Mouse (Mus musculus) heart, adult 2 months (tissue): ENCODE results near the gene Nuak2. TPM values are rescaled to one million over a fixed set of nuclear protein-coding genes. Genes with fewer than 3 reads are reported as not detected.
"Not testable (repeated sequence)": the region's sequence is repeated elsewhere in the genome, so short reads cannot be mapped to it uniquely, and the experiment has no call there.

Source experiments
- DNase-seq, 2 experiments: peaks; one replicate each; pipeline ENCODE4 v3.0.0; 2021
- H3K27ac ChIP-seq: fragments of 200-600 bp; 2 replicates; pipeline ENCODE4 v1.8.1; 2022
- H3K27me3 ChIP-seq: fragments of 200-500 bp; 2 replicates; pipeline ENCODE4 v1.6.1; 2012; ENCODE audit warnings: mild to moderate bottlenecking, low read length, inconsistent platforms, mixed read lengths; ENCODE audit not compliant: control insufficient read depth, insufficient read depth
- H3K36me3 ChIP-seq: fragments of 200-500 bp; 2 replicates; pipeline ENCODE4 v1.6.1; 2012; ENCODE audit warnings: low read length, inconsistent platforms; ENCODE audit not compliant: control insufficient read depth, insufficient read depth
- H3K4me1 ChIP-seq: fragments of 200-500 bp; 2 replicates; pipeline ENCODE4 v1.6.1; 2011; ENCODE audit warnings: low read length; ENCODE audit not compliant: control insufficient read depth, insufficient read depth
- H3K4me3 ChIP-seq: fragments of 200-600 bp; 2 replicates; pipeline ENCODE4 v1.8.1; 2022
- H3K79me2 ChIP-seq: fragments of 200-500 bp; replicated peaks from 2 replicates; pipeline ENCODE4 v1.6.1; 2012; ENCODE audit warnings: mild to moderate bottlenecking, inconsistent platforms, low read length, moderate library complexity, mixed read lengths; ENCODE audit not compliant: control insufficient read depth, insufficient read depth
- H3K9ac ChIP-seq: fragments of 200-500 bp; 2 replicates; pipeline ENCODE4 v1.6.1; 2012; ENCODE audit warnings: low read depth, mild to moderate bottlenecking, control low read depth, inconsistent platforms, low read length, mixed read lengths
- CTCF ChIP-seq: fragments of 200-600 bp; IDR thresholded peaks from 2 replicates; pipeline ENCODE4 v1.8.1; 2022; ENCODE audit warnings: antibody characterized with exemption, mild to moderate bottlenecking, moderate library complexity
- EP300 ChIP-seq: fragments of 200-500 bp; IDR thresholded peaks from 2 replicates; pipeline ENCODE4 v1.6.1; 2011; ENCODE audit warnings: low read depth, low read length, control low read depth; ENCODE audit not compliant: insufficient read depth
- POLR2A ChIP-seq: fragments of 200-500 bp; IDR thresholded peaks from 2 replicates; pipeline ENCODE4 v1.6.1; 2011; ENCODE audit warnings: mild to moderate bottlenecking, low read depth, low read length, control low read depth; ENCODE audit not compliant: insufficient read depth
- WGBS: fragments of 180-500 bp; shearing (Covaris S2); methylation state at CpG from one replicate; pipeline ENCODE4 v1.1.7; 2018; 5-methylcytosine and 5-hydroxymethylcytosine counted together
- intact Hi-C: fragments of 180-260 bp; cut with DNase I; formaldehyde crosslinking; loops from one replicate; pipeline ENCODE4 v1.15.1; 2025
- polyA plus RNA-seq: library from polyadenylated mRNA; depleted of rRNA; stranded (reverse); fragments of >200 nt; gene quantifications from 2 replicates; pipeline ENCODE4 v1.2.3, GENCODE M21; 2012
- total RNA-seq, 2 experiments: library from RNA; stranded (reverse); gene quantifications; 2 replicates each; pipeline ENCODE4 v1.2.3; 2021

Nuak2 gene
- total and polyA plus RNA-seq, 3 experiments, result 2.8 to 4.3 (median 4.1) TPM

GRCm38 (mm10) chr1:132277124-132277523, 38.8 kb upstream of the Nuak2 start:
- no peak overlapping the region for H3K9ac ChIP-seq
- intact Hi-C loops, result no loop called here

DNA sequence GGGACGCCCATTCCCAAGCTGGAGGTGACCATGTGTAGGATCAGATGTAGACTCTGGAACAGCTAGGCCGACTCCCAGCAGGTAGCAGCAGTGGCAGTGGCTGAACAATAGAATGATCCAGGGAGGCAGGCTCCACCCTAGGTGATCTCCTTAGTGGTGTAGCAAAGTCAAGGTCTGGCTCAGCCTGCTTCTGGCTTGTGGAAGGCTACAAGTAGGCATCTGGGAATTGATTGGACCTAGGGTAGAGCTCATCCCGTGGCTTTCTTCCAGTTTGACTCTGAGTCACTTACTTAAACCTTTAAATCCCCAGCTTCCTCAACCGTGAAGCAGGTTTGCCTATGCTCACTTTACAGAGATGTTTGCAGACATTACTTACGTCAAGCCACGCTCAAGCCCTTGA, 35.3 kb upstream of the Nuak2 start:
- H3K79me2 ChIP-seq, H3K27me3 ChIP-seq, DNase-seq, H3K36me3 ChIP-seq, H3K9ac ChIP-seq, H3K4me1 ChIP-seq, intact Hi-C loops, H3K27ac ChIP-seq, H3K4me3 ChIP-seq: not testable (repeated sequence)
- WGBS, result 76% methylated on average over 6 of the region's 6 CpGs

More at GRCm38 (mm10) chr1:132277124-132277523, 38.8 kb upstream of the Nuak2 start:
- no peak overlapping the region for H3K27ac ChIP-seq
- DNase-seq, result no peak
- H3K36me3 ChIP-seq, result no peaks in the 10 kb centered on the region
- H3K79me2 ChIP-seq, result no peaks in the 10 kb centered on the region
- no peaks in the 10 kb centered on the region for H3K27me3 ChIP-seq
- H3K4me3 ChIP-seq, result no peak overlapping the region
- no peak for TF ChIP-seq CTCF
- no peak for TF ChIP-seq POLR2A
- TF ChIP-seq EP300, result no peak
- WGBS, result 51% methylated on average over 6 of the region's 6 CpGs
- H3K4me1 ChIP-seq, result no peaks in the 10 kb centered on the region

- Histone ChIP-seq H3K4me1 (no peaks in the 10 kb centered on the region), H3K27me3 (no peaks in the 10 kb centered on the region), H3K9ac (no peak overlapping the region), H3K27ac (no peak overlapping the region), H3K36me3 (no peaks in the 10 kb centered on the region), H3K79me2 (no peaks in the 10 kb centered on the region), H3K4me3 (no peak overlapping the region)
- no peak for DNase-seq
- intact Hi-C loops, result no loop called here
- 48% methylated on average over 8 of the region's 8 CpGs for WGBS
- TF ChIP-seq CTCF (no peak), POLR2A (no peak), EP300 (no peak)
These were observed 34.3 kb upstream of the Nuak2 start for GRCm38 (mm10) chr1:132281523-132282176.

GRCm38 (mm10) chr1:132282177-132282536, 33.8 kb upstream of the Nuak2 start:
- TF ChIP-seq CTCF (no peak), POLR2A (no peak), EP300 (no peak)
- Histone ChIP-seq H3K9ac (no peak overlapping the region), H3K4me3 (no peak overlapping the region), H3K4me1 (no peaks in the 10 kb centered on the region), H3K36me3 (no peaks in the 10 kb centered on the region), H3K27ac (no peak overlapping the region), H3K27me3 (no peaks in the 10 kb centered on the region), H3K79me2 (no peaks in the 10 kb centered on the region)
- intact Hi-C loops, result no loop called here
- no peak for DNase-seq
- 91% methylated on average over 2 of the region's 2 CpGs for WGBS

- H3K9ac ChIP-seq, result no peak overlapping the region
- DNase-seq, result no peak
- H3K27me3 ChIP-seq, result no peaks in the 10 kb centered on the region
- no peak overlapping the region for H3K4me3 ChIP-seq
- intact Hi-C loops, result no loop called here
- H3K27ac ChIP-seq, result no peak overlapping the region
- H3K36me3 ChIP-seq, result no peaks in the 10 kb centered on the region
- no peaks in the 10 kb centered on the region for H3K79me2 ChIP-seq
- TF ChIP-seq EP300 (no peak), POLR2A (no peak), CTCF (no peak)
- peaks cover 4% of the 10 kb centered on the region; the same call in 1 of the 2 replicates for H3K4me1 ChIP-seq
- 82% methylated on average over 13 of the region's 13 CpGs for WGBS
These were observed 32.9 kb upstream of the Nuak2 start for GRCm38 (mm10) chr1:132283018-132283417.

GRCm38 (mm10) chr1:132286735-132287134, 29.2 kb upstream of the Nuak2 start:
- Histone ChIP-seq H3K4me3 (no peak overlapping the region), H3K27ac (no peak overlapping the region), H3K79me2 (no peaks in the 10 kb centered on the region), H3K9ac (no peak overlapping the region), H3K27me3 (no peaks in the 10 kb centered on the region), H3K4me1 (peaks cover 4% of the 10 kb centered on the region; the same call in 1 of the 2 replicates), H3K36me3 (no peaks in the 10 kb centered on the region)
- no peak for DNase-seq
- 61% methylated on average over 1 of the region's 1 CpGs for WGBS
- intact Hi-C loops, result no loop called here
- TF ChIP-seq POLR2A (no peak), CTCF (no peak), EP300 (no peak)
